Mouse (Mus musculus) adipocyte (in vitro differentiated cells): ENCODE measurements around the gene Bcat1.

Source experiments
- DNase-seq: peaks from one replicate; pipeline ENCODE4 v3.0.0-alpha.2; 2016; ENCODE audit warnings: low spot score

Gene Bcat1

DNA sequence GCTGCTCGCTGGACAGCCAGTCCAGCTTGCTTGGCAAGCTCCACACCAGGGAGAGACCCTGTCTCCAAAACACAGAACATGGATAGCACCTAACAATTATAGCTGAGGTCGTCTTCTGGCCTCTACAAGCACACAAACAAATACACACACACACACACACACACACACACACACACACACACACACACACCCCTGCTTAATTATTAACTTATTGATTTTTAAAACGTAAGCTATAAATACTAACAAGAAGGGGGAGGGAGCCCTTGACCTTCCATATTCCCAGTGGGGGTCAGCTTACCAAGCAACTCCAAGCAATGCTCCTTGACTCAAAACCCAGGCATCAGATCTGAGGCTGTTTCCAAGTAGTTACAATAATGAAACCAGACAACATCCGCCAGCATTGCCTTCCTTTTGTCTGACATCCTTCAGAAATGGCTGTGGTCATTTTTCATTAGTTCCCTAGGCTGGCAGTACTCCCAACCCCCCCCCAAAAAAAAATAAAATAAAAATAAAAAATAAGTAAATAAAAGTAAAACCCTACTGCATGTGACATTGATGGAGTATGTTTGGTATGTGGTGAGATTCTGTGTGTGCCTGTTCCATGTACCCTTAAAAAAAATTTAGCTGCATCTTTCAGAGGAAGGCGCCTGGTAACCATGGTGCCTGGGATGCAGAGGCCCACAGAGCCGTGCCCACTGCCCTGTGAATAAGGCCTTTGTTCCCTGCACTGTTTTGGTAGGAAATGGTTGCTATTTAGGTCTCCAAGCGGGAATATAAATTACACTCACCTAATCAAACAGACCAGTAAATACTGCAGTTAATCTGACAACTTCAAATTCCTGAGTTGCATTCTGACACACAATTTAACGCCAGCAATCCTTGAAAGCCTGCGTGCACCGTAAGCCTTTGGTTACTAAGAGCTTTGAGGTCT lies 131.3 kb downstream of the Bcat1 start:
- no peak for DNase-seq
